15 mouse cellular contexts compared by ENCODE assay signal in the genomic region with DNA sequence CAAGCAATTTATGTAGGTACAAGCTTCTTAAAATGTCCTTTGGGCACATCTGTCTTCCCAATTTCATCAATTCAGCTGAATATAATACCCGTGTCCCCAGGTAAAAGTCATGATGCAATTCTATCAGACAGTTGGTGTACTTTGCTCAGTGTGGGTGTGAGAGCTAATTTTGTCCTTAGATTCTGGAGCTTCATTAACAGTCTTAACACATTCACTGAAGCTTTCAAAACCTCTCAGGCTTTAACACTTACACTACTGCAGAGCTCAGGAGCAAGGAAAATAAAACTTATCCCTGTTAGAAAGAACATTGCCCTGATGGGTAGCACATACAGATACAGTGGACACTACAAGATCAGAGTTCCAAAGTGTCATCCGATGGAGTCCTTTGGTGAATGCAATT.
DNase-seq lines count a peak whose midpoint lies in the region; ATAC-seq lines count a peak whose summit lies in the region.
"Had no signal": no experiment of that assay in that cellular context is flagged by ENCODE, and none has a peak within 500 bp of the region (broad histone marks: within the 10 kb centered on the region; RNA-seq: fewer than 3 reads in every experiment).

No protein-coding gene starts in this region.

- DNase-seq in hindbrain, embryonic 10.5 days (ENCODE audit: low spot score) = no peak
- DNase-seq in neural tube, embryonic 10.5 days (ENCODE audit: extremely low spot score, low spot score) = no peak
- peak; percentile 45 for DNase-seq in layer of hippocampus, adult 9-10 months (ENCODE audit: low spot score)
- DNase-seq in telencephalon, adult 2 months (ENCODE audit: low read depth, low spot score) = peak; percentile 83
- no peak for DNase-seq in ovary, postnatal 36 days (ENCODE audit: low spot score)
- DNase-seq: adrenal gland, postnatal 14 days; cerebellum, postnatal 36 days; kidney, postnatal 10 days; lung, postnatal 10 days; right cerebral cortex, postnatal 25 days had no signal

- ATAC-seq in hindbrain, embryonic 15.5 days (ENCODE audit: low FRiP score, low read depth) = peak; percentile 75; the same call in 1 of the 2 replicates
- ATAC-seq in neural tube, embryonic 14.5 days (ENCODE audit: low read depth) = 0 out of 2 replicates have a peak, but pooled peaks have one; percentile 49

- H3K27ac ChIP-seq in hindbrain, embryonic 15.5 days (replicated peaks) = peak overlapping the region; percentile 49; the same call in 1 of the 2 replicates
- H3K27ac ChIP-seq in hindbrain, embryonic 10.5 days = no peak overlapping the region
- no peak overlapping the region for H3K27ac ChIP-seq in neural tube, embryonic 14.5 days (ENCODE audit: low read depth, low read length)
- H3K27ac ChIP-seq: embryonic facial prominence, embryonic 12.5 days; liver, embryonic 14.5 days; neural tube, embryonic 13.5 days had no signal

- H3K9me3 ChIP-seq in hindbrain, embryonic 15.5 days = no peaks in the 10 kb centered on the region
- no peaks in the 10 kb centered on the region for H3K9me3 ChIP-seq in hindbrain, embryonic 10.5 days
- H3K9me3 ChIP-seq in neural tube, embryonic 14.5 days (ENCODE audit: control insufficient read depth, low read length) = no peaks in the 10 kb centered on the region
- H3K9me3 ChIP-seq: embryonic facial prominence, embryonic 12.5 days; neural tube, embryonic 13.5 days had no signal

- H3K4me2 ChIP-seq in hindbrain, embryonic 15.5 days = no peak overlapping the region
- no peak overlapping the region for H3K4me2 ChIP-seq in neural tube, embryonic 14.5 days (ENCODE audit: low read depth, low read length)
- H3K4me2 ChIP-seq: embryonic facial prominence, embryonic 12.5 days; neural tube, embryonic 13.5 days had no signal

- no peak overlapping the region for H3K9ac ChIP-seq in hindbrain, embryonic 15.5 days
- no peak overlapping the region for H3K9ac ChIP-seq in neural tube, embryonic 14.5 days (replicated peaks; ENCODE audit: low read depth, low read length)
- H3K9ac ChIP-seq: embryonic facial prominence, embryonic 12.5 days; liver, embryonic 14.5 days; neural tube, embryonic 13.5 days had no signal

- 68% methylated on average over 2 of the region's 2 CpGs for WGBS in hindbrain, embryonic 15.5 days
- WGBS in hindbrain, embryonic 10.5 days = 89% methylated on average over 2 of the region's 2 CpGs
- 77% methylated on average over 2 of the region's 2 CpGs for WGBS in neural tube, embryonic 14.5 days

- H3K4me1 ChIP-seq in hindbrain, embryonic 15.5 days (replicated peaks) = 0 out of 2 replicates have a peak, but pooled peaks cover 6% of the 10 kb centered on the region
- H3K4me1 ChIP-seq in hindbrain, embryonic 10.5 days (replicated peaks) = no peaks in the 10 kb centered on the region
- H3K4me1 ChIP-seq in neural tube, embryonic 14.5 days (ENCODE audit: control insufficient read depth, insufficient read depth, low read length) = no peaks in the 10 kb centered on the region
- H3K4me1 ChIP-seq: embryonic facial prominence, embryonic 12.5 days had no signal

- no peak overlapping the region for H3K4me3 ChIP-seq in hindbrain, embryonic 15.5 days
- no peak overlapping the region for H3K4me3 ChIP-seq in hindbrain, embryonic 10.5 days
- no peak overlapping the region for H3K4me3 ChIP-seq in neural tube, embryonic 14.5 days (ENCODE audit: low read depth, low read length)
- H3K4me3 ChIP-seq: embryonic facial prominence, embryonic 12.5 days; neural tube, embryonic 13.5 days had no signal

- H3K27me3 ChIP-seq in hindbrain, embryonic 15.5 days = no peaks in the 10 kb centered on the region
- no peaks in the 10 kb centered on the region for H3K27me3 ChIP-seq in hindbrain, embryonic 10.5 days (ENCODE audit: insufficient read depth, poor library complexity, severe bottlenecking)
- H3K27me3 ChIP-seq in neural tube, embryonic 14.5 days (ENCODE audit: control insufficient read depth, insufficient read depth, low read length) = no peaks in the 10 kb centered on the region
- H3K27me3 ChIP-seq: embryonic facial prominence, embryonic 12.5 days; neural tube, embryonic 13.5 days had no signal

- no peaks in the 10 kb centered on the region for H3K36me3 ChIP-seq in hindbrain, embryonic 15.5 days
- no peaks in the 10 kb centered on the region for H3K36me3 ChIP-seq in hindbrain, embryonic 10.5 days
- H3K36me3 ChIP-seq in neural tube, embryonic 14.5 days (ENCODE audit: control insufficient read depth, insufficient read depth, low read length) = no peaks in the 10 kb centered on the region
- H3K36me3 ChIP-seq: embryonic facial prominence, embryonic 12.5 days; neural tube, embryonic 13.5 days had no signal

Comparison
In these comparisons a context has a peak if more than half of its experiments do, and no peak if none do; other contexts are left out.
1. DNase-seq: peak in layer of hippocampus, adult 9-10 months (single experiment) and telencephalon, adult 2 months (single experiment); none in hindbrain, embryonic 10.5 days (single experiment), neural tube, embryonic 10.5 days (single experiment) and ovary, postnatal 36 days (single experiment).